Mouse (Mus musculus): ENCODE measurements at regions not wholly inside any gene's neighbourhood (a gene's known extent, or its start where the extent isn't known, plus 50 kb on each side); places are given as distances from the start of the nearest gene placed in this dataset.
A peak's percentile ranks its signal among the peaks of the same experiment; 100 is the strongest.

GRCm38 (mm10) chr8:47769452-47769851, 52.5 kb upstream of the Cldn24 start:
- no peak for DNase-seq (ENCODE audit: low spot score)

- no peak for DNase-seq (ENCODE audit: low spot score)
Measured at GRCm38 (mm10) chr8:47768751-47769150, 53.2 kb upstream of the Cldn24 start.

GRCm38 (mm10) chr8:47764480-47764879, 50.7 kb upstream of the Cdkn2aip start:
- peak; percentile 18 for DNase-seq (ENCODE audit: low spot score)

GRCm38 (mm10) chr8:47764068-47764467, 50.3 kb upstream of the Cdkn2aip start:
- DNase-seq (ENCODE audit: low spot score), result no peak
